16 mouse cellular contexts compared by ENCODE assay signal in the genomic region with DNA sequence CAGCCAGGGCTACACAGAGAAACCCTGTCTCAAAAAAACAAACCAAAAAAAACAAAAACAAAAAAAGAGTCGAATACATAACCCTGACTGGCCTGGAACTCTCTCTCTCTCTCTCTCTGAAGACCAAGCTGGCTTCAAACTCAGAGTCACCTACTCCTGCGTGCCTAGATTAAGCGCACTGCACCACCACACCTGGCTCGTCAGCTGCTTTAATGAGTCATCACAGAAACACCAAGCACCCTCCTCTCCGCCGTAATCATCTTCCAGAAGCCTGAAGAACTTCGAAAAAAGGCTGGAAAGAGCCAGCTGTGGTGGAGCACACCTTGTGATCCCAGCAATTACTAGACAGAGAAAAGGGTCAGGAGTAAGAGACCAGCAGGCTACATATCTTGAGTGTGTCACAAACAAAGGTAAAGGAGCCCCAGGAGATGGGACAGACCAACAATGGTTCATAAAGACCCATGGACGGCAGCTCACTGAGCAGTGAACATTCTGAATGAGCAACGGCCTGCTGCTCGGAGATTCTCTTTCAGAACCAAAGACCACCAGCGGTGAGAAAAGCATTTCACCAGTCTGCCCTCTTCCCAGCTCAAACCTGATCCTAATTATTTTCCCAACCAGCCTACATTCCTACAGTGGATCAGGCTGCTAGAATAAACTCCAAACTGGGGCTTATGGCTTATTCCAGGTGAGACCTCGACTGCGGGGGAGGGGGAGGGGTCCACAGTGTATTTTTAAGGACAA. TPM values are rescaled to one million over a fixed set of nuclear protein-coding genes. Genes with fewer than 3 reads are reported as not detected.
DNase-seq lines count a peak whose midpoint lies in the region; ATAC-seq lines count a peak whose summit lies in the region.
"Had no signal": no experiment of that assay in that cellular context is flagged by ENCODE, and none has a peak within 500 bp of the region (broad histone marks: within the 10 kb centered on the region; RNA-seq: fewer than 3 reads in every experiment).

No protein-coding gene starts in this region.

- ATAC-seq in hindbrain, embryonic 16.5 days = no peak
- ATAC-seq: CD4-positive, CD25-positive, alpha-beta regulatory T cell, adult 4 months; intestine, postnatal 0 days had no signal

- no peak overlapping the region for H3K9ac ChIP-seq in hindbrain, embryonic 16.5 days (ENCODE audit: low read depth, low read length)
- H3K9ac ChIP-seq: heart, embryonic 12.5 days; liver, embryonic 15.5 days had no signal

- no peak overlapping the region for H3K4me2 ChIP-seq in hindbrain, embryonic 16.5 days (ENCODE audit: low read length)
- H3K4me2 ChIP-seq: heart, embryonic 12.5 days; liver, embryonic 15.5 days had no signal

- peaks cover 34% of the 10 kb centered on the region for H3K27me3 ChIP-seq in hindbrain, embryonic 10.5 days (ENCODE audit: insufficient read depth, poor library complexity, severe bottlenecking)
- 0 out of 2 replicates have a peak, but pooled peaks cover 2% of the 10 kb centered on the region for H3K27me3 ChIP-seq in hindbrain, embryonic 16.5 days (replicated peaks; ENCODE audit: control insufficient read depth, insufficient read depth, low read length)
- H3K27me3 ChIP-seq: heart, embryonic 12.5 days; liver, embryonic 15.5 days had no signal

- WGBS in hindbrain, embryonic 10.5 days = 29% methylated on average over 13 of the region's 13 CpGs
- WGBS in hindbrain, embryonic 16.5 days = 30% methylated on average over 13 of the region's 13 CpGs

- no peaks in the 10 kb centered on the region for H3K9me3 ChIP-seq in hindbrain, embryonic 10.5 days
- no peaks in the 10 kb centered on the region for H3K9me3 ChIP-seq in hindbrain, embryonic 16.5 days (ENCODE audit: control insufficient read depth, low read length)
- H3K9me3 ChIP-seq: heart, embryonic 12.5 days; liver, embryonic 15.5 days had no signal

- peaks cover 50% of the 10 kb centered on the region for H3K4me1 ChIP-seq in hindbrain, embryonic 10.5 days (replicated peaks)
- H3K4me1 ChIP-seq in hindbrain, embryonic 16.5 days (ENCODE audit: control insufficient read depth, insufficient read depth, low read depth, low read length) = peaks cover 3% of the 10 kb centered on the region; the same call in 1 of the 2 replicates

- H3K36me3 ChIP-seq in hindbrain, embryonic 10.5 days = no peaks in the 10 kb centered on the region
- no peaks in the 10 kb centered on the region for H3K36me3 ChIP-seq in hindbrain, embryonic 16.5 days (ENCODE audit: control insufficient read depth, insufficient read depth, low read length)
- H3K36me3 ChIP-seq: heart, embryonic 12.5 days; liver, embryonic 15.5 days had no signal

- H3K4me3 ChIP-seq in hindbrain, embryonic 10.5 days = no peak overlapping the region
- H3K4me3 ChIP-seq in hindbrain, embryonic 16.5 days (ENCODE audit: low read length) = no peak overlapping the region
- H3K4me3 ChIP-seq: heart, embryonic 12.5 days; liver, embryonic 15.5 days had no signal

- peak; percentile 22 for DNase-seq in hindbrain, embryonic 10.5 days (ENCODE audit: low spot score)
- peak; percentile 25 for DNase-seq in right cerebral cortex, postnatal 25 days
- DNase-seq in right cerebral cortex, postnatal 14 days = no peak
- DNase-seq in embryo, embryonic 11 days = peak; percentile 52
- no peak for DNase-seq in lung, postnatal 14 days
- no peak for DNase-seq in thymus, postnatal 10 days (ENCODE audit: low spot score in 2 of 2)
- DNase-seq: cerebellum, postnatal 25 days; heart, postnatal 4 days; kidney, postnatal 10 days; midbrain, embryonic 14.5 days; thymus, adult 18-20 months had no signal

- H3K27ac ChIP-seq in hindbrain, embryonic 10.5 days = peak overlapping the region; percentile 35; the same call in 1 of the 2 replicates
- H3K27ac ChIP-seq in hindbrain, embryonic 16.5 days (ENCODE audit: low read depth, low read length) = no peak overlapping the region
- H3K27ac ChIP-seq: liver, embryonic 15.5 days had no signal

RNA-seq across cellular contexts. Expression of a gene that starts 5.8 kb away (rescaled TPM):
- polyA plus RNA-seq in hindbrain, embryonic 10.5 days (2016; fragmentation: Nextera tagmentation; extraction: Ambion mirVana) = 16.0 and 18.8 TPM in 2 replicates
- 5.0 and 6.1 TPM in 2 replicates for polyA plus RNA-seq in hindbrain, embryonic 16.5 days (2015; fragmentation: Nextera tagmentation; extraction: Ambion mirVana)

RNA-seq across cellular contexts. Expression of a gene that starts 37.3 kb away (rescaled TPM):
- polyA plus RNA-seq in hindbrain, embryonic 10.5 days (2016; fragmentation: Nextera tagmentation; extraction: Ambion mirVana) = 19.5 and 21.9 TPM in 2 replicates
- 27.3 and 28.0 TPM in 2 replicates for polyA plus RNA-seq in hindbrain, embryonic 16.5 days (2015; fragmentation: Nextera tagmentation; extraction: Ambion mirVana)

Comparison
In these comparisons a context has a peak if more than half of its experiments do, and no peak if none do; other contexts are left out.
1. DNase-seq: peak in hindbrain, embryonic 10.5 days (single experiment), right cerebral cortex, postnatal 25 days (single experiment) and embryo, embryonic 11 days (single experiment); none in right cerebral cortex, postnatal 14 days (single experiment), lung, postnatal 14 days (single experiment) and thymus, postnatal 10 days (0 of 2).